Mouse (Mus musculus) bone marrow, adult 2 months (tissue): ENCODE data around the gene Fancg.

Experiments
- CTCF ChIP-seq: fragments of 200-500 bp; IDR thresholded peaks from 2 replicates; pipeline ENCODE4 v1.5.1; 2011; ENCODE audit warnings: low read length, control low read depth; ENCODE audit not compliant: control insufficient read depth, insufficient read depth
- POLR2A ChIP-seq: fragments of 200-500 bp; IDR thresholded peaks from 2 replicates; pipeline ENCODE4 v1.6.1; 2011; ENCODE audit warnings: low read depth, mild to moderate bottlenecking, control low read depth, low read length, borderline replicate concordance; ENCODE audit not compliant: control insufficient read depth

DNA sequence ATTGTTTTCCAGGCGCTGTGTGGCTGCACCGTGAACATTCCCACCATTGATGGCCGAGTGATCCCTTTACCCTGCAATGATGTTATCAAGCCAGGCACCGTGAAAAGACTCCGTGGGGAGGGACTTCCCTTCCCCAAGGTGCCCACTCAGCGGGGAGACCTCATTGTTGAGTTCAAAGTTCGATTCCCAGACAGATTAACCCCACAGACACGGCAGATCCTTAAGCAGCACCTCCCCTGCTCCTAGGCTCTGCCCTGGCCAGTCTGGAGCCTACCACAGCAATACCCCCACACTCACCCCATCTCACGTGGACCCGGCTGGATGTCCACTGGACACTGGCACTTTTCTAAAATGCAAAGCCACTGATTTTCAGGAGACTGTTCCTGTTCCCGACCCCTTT, 53.0 kb downstream of the Fancg start:
- TF ChIP-seq POLR2A (no peak), CTCF (no peak)
